Mouse (Mus musculus) lung, postnatal 0 days (tissue): ENCODE results near the gene Timm8a2. TPM values are rescaled to one million over a fixed set of nuclear protein-coding genes. Genes with fewer than 3 reads are reported as not detected.

Experiments used
- ATAC-seq: fragments of 200-750 bp; cut with Nextera tagmentation; 2 replicates; pipeline ENCODE4 v1.8.0; 2017; ENCODE audit warnings: moderate library complexity
- DNase-seq: peaks from one replicate; pipeline ENCODE4 v3.0.0-alpha.2; 2016; ENCODE audit warnings: low spot score
- H3K27ac ChIP-seq: fragments of 300-500 bp; sonication (generic); 2 replicates; pipeline ENCODE4 v1.5.1; 2014; ENCODE audit warnings: antibody characterized with exemption, mild to moderate bottlenecking, low read length, mixed read lengths
- H3K27me3 ChIP-seq: fragments of 300-500 bp; sonication (generic); replicated peaks from 2 replicates; pipeline ENCODE4 v1.6.1; 2014; ENCODE audit warnings: low read length, mixed read lengths; ENCODE audit not compliant: insufficient read depth
- H3K36me3 ChIP-seq: fragments of 300-500 bp; sonication (generic); 2 replicates; pipeline ENCODE4 v1.6.1; 2014; ENCODE audit warnings: low read length, mixed read lengths; ENCODE audit not compliant: insufficient read depth
- H3K4me1 ChIP-seq: fragments of 300-500 bp; sonication (generic); 2 replicates; pipeline ENCODE4 v1.6.1; 2014; ENCODE audit warnings: antibody characterized with exemption, low read depth, low read length, mixed read lengths; ENCODE audit not compliant: insufficient read depth
- H3K4me2 ChIP-seq: fragments of 300-500 bp; sonication (generic); replicated peaks from 2 replicates; pipeline ENCODE4 v1.6.1; 2014; ENCODE audit warnings: low read depth, mild to moderate bottlenecking, low read length, moderate library complexity, mixed read lengths
- H3K4me3 ChIP-seq: fragments of 300-500 bp; sonication (generic); 2 replicates; pipeline ENCODE4 v1.5.1; 2014; ENCODE audit warnings: low read depth, low read length
- H3K9ac ChIP-seq: fragments of 300-500 bp; sonication (generic); replicated peaks from 2 replicates; pipeline ENCODE4 v1.6.1; 2014; ENCODE audit warnings: low read depth, mild to moderate bottlenecking
- H3K9me3 ChIP-seq: fragments of 300-500 bp; sonication (generic); 2 replicates; pipeline ENCODE4 v1.6.1; 2016; ENCODE audit warnings: low read length, mixed read lengths
- CTCF ChIP-seq: IDR thresholded peaks from 2 replicates; pipeline ENCODE4 v1.5.1; 2016; ENCODE audit warnings: antibody characterized with exemption, mild to moderate bottlenecking
- EP300 ChIP-seq: IDR thresholded peaks from 2 replicates; pipeline ENCODE4 v1.6.1; 2016; ENCODE audit warnings: antibody characterized with exemption, mild to moderate bottlenecking, control low read depth
- WGBS: fragments of 180-500 bp; shearing (Covaris S2); extraction: QIAGEN DNeasy Blood & Tissue Kit; methylation state at CpG from one replicate; pipeline ENCODE4 v1.1.7; 2014; 5-methylcytosine and 5-hydroxymethylcytosine counted together
- polyA plus RNA-seq: library from polyadenylated mRNA; unstranded; fragments of >200 nt; fragmentation: Nextera tagmentation; extraction: Ambion mirVana; gene quantifications from 2 replicates; pipeline ENCODE4 v1.2.1, GENCODE M21; 2015

The Timm8a2 gene
- polyA plus RNA-seq, 1 experiment from 2014 or later, result not detected

GRCm38 (mm10) chr14:121995557-121995870 is 39.0 kb upstream of the Timm8a2 start:
- peaks cover 9% of the 10 kb centered on the region; the same call in 1 of the 2 replicates for H3K36me3 ChIP-seq
- TF ChIP-seq CTCF (no peak), EP300 (no peak)
- H3K27me3 ChIP-seq, result no peaks in the 10 kb centered on the region
- no peak overlapping the region for H3K27ac ChIP-seq
- H3K9ac ChIP-seq, result no peak overlapping the region
- no peak for DNase-seq
- H3K9me3 ChIP-seq, result no peaks in the 10 kb centered on the region
- H3K4me1 ChIP-seq, result no peaks in the 10 kb centered on the region; the same call in 1 of the 2 replicates
- H3K4me3 ChIP-seq, result no peak overlapping the region
- H3K4me2 ChIP-seq, result no peak overlapping the region
- no peak for ATAC-seq
- 70% methylated on average over 1 of the region's 1 CpGs for WGBS

- WGBS, result 63% methylated on average over 8 of the region's 8 CpGs
- H3K36me3 ChIP-seq, result peaks cover 9% of the 10 kb centered on the region; the same call in 1 of the 2 replicates
- H3K9ac ChIP-seq, result no peak overlapping the region
- H3K27ac ChIP-seq, result no peak overlapping the region
- peak; percentile 32 for ATAC-seq
- H3K27me3 ChIP-seq, result no peaks in the 10 kb centered on the region
- DNase-seq, result peak; percentile 72
- H3K4me2 ChIP-seq, result no peak overlapping the region
- H3K4me1 ChIP-seq, result no peaks in the 10 kb centered on the region; the same call in 1 of the 2 replicates
- no peak for TF ChIP-seq CTCF
- TF ChIP-seq EP300, result no peak
- H3K9me3 ChIP-seq, result no peaks in the 10 kb centered on the region
- no peak overlapping the region for H3K4me3 ChIP-seq
Measured at GRCm38 (mm10) chr14:121996786-121997185, 37.7 kb upstream of the Timm8a2 start.

GRCm38 (mm10) chr14:121999455-121999854 is 35.0 kb upstream of the Timm8a2 start:
- Histone ChIP-seq H3K4me1 (no peaks in the 10 kb centered on the region), H3K36me3 (peaks cover 7% of the 10 kb centered on the region; the same call in 1 of the 2 replicates), H3K27ac (no peak overlapping the region), H3K4me3 (no peak overlapping the region), H3K4me2 (no peak overlapping the region), H3K27me3 (no peaks in the 10 kb centered on the region), H3K9me3 (no peaks in the 10 kb centered on the region), H3K9ac (no peak overlapping the region)
- ATAC-seq (no peak), DNase-seq (no peak)
- no peak for TF ChIP-seq CTCF
- TF ChIP-seq EP300, result no peak
- WGBS, result 65% methylated on average over 8 of the region's 8 CpGs

- DNase-seq (no peak), ATAC-seq (no peak)
- Histone ChIP-seq H3K4me2 (no peak overlapping the region), H3K4me3 (no peak overlapping the region), H3K36me3 (no peaks in the 10 kb centered on the region), H3K9ac (no peak overlapping the region), H3K4me1 (no peaks in the 10 kb centered on the region), H3K9me3 (no peaks in the 10 kb centered on the region), H3K27ac (no peak overlapping the region), H3K27me3 (no peaks in the 10 kb centered on the region)
- 91% methylated on average over 17 of the region's 17 CpGs for WGBS
- TF ChIP-seq EP300 (no peak), CTCF (no peak)
Measured at GRCm38 (mm10) chr14:122000346-122001105, 33.9 kb upstream of the Timm8a2 start.

GRCm38 (mm10) chr14:122002224-122002623 is 32.2 kb upstream of the Timm8a2 start:
- Histone ChIP-seq H3K4me2 (no peak overlapping the region), H3K36me3 (no peaks in the 10 kb centered on the region)

GRCm38 (mm10) chr14:122003812-122004211 is 30.7 kb upstream of the Timm8a2 start:
- TF ChIP-seq EP300, result no peak
- TF ChIP-seq CTCF, result no peak
- Histone ChIP-seq H3K27ac (no peak overlapping the region), H3K9me3 (no peaks in the 10 kb centered on the region), H3K36me3 (no peaks in the 10 kb centered on the region), H3K4me2 (no peak overlapping the region), H3K4me3 (no peak overlapping the region), H3K4me1 (no peaks in the 10 kb centered on the region), H3K27me3 (no peaks in the 10 kb centered on the region), H3K9ac (no peak overlapping the region)
- no peak for DNase-seq
- no peak for ATAC-seq

More at GRCm38 (mm10) chr14:122002224-122002623, 32.2 kb upstream of the Timm8a2 start:
- ATAC-seq (no peak), DNase-seq (no peak)
- WGBS, result 87% methylated on average over 6 of the region's 7 CpGs
- Histone ChIP-seq H3K9me3 (no peaks in the 10 kb centered on the region), H3K27me3 (no peaks in the 10 kb centered on the region), H3K4me3 (no peak overlapping the region), H3K4me1 (no peaks in the 10 kb centered on the region), H3K27ac (no peak overlapping the region), H3K9ac (no peak overlapping the region)
- TF ChIP-seq CTCF (no peak), EP300 (no peak)
